Mouse (Mus musculus) neural tube, embryonic 10.5 days (tissue): ENCODE results near the gene Sult6b1.

Experiments used
- DNase-seq: peaks from one replicate; pipeline ENCODE4 v3.0.0-alpha.2; 2017; ENCODE audit warnings: low spot score; ENCODE audit errors: extremely low spot score

Gene Sult6b1

GRCm38 (mm10) chr17:78885286-78886065 lies 21.3 kb downstream of the Sult6b1 start:
- DNase-seq, result no peak

- no peak for DNase-seq
Observed at GRCm38 (mm10) chr17:78883291-78883690, 23.5 kb downstream of the Sult6b1 start.

- DNase-seq, result peak; percentile 78
Observed at GRCm38 (mm10) chr17:78882401-78883112, 24.2 kb downstream of the Sult6b1 start, which contains the start of gene Eif2ak2. Gene Eif2ak2, minus strand, starts transcription at chr17:78882573.

GRCm38 (mm10) chr17:78881878-78882304 lies 24.9 kb downstream of the Sult6b1 start:
- peak; percentile 17 for DNase-seq

GRCm38 (mm10) chr17:78873886-78874285 lies 32.9 kb downstream of the Sult6b1 start:
- no peak for DNase-seq

- no peak for DNase-seq
Observed at GRCm38 (mm10) chr17:78856243-78856642, 50.5 kb downstream of the Sult6b1 start.

GRCm38 (mm10) chr17:78842271-78842928 lies 64.4 kb downstream of the Sult6b1 start:
- no peak for DNase-seq

GRCm38 (mm10) chr17:78836056-78836455 lies 70.7 kb downstream of the Sult6b1 start:
- no peak for DNase-seq

- DNase-seq, result peak; percentile 99
Observed at GRCm38 (mm10) chr17:78834856-78835835, 71.6 kb downstream of the Sult6b1 start, which contains the start of the genes Heatr5b and Gpatch11. Gene Heatr5b, minus strand, starts transcription at chr17:78835364. Gene Gpatch11, plus strand, starts transcription at chr17:78835567.
